Mouse (Mus musculus): ENCODE data around the gene Ncmap.
"Not testable (repeated sequence)": the region's sequence is repeated elsewhere in the genome, so short reads cannot be mapped to it uniquely, and the experiment has no call there.

Ncmap gene

GRCm38 (mm10) chr4:135397551-135397950 lies 476 bp downstream of the Ncmap start:
- DNase-seq (ENCODE audit: low spot score), result no peak

- no peak for DNase-seq (ENCODE audit: low spot score)
Observed at GRCm38 (mm10) chr4:135396303-135396702, 1.7 kb downstream of the Ncmap start.

DNA sequence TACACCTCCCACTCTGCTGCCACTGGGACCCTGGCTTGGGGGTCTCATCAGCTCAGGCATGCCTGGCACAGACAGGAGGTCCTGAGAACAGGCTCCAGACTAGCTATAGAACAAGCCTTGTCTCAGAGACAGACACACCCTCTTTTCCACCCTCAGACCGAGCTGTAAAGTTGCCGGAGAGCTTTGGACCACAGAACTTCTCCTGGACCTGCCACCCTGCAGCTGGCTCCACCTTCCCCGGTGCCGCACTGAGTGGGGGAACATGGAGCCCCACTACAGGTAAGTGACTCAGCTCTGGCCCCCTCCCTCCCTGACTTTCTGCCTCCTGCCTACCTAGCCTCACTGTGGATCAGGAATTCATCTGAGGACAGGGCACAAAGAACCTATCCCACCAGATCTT lies 2.7 kb downstream of the Ncmap start:
- DNase-seq (ENCODE audit: low spot score), result no peak

DNA sequence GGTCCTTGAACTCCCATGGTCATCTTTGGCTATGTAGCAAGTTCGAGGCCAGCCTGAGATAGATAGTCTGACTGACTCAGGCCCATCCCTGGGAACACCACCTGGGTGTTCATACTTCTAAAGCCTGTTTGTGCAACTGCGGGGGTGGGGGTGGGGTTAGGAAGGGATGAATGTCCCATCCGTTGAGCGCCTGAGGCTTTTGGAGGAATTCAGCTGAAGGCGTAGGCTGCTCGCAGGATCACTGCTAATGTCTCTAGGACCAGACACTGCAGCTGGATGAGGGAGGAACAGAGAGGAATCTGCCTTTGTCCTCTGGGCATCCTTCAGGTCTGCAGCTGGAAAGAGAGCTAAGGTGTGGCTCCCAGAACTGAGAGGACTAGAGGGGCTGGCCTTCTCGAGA lies 3.4 kb downstream of the Ncmap start:
- no peak for DNase-seq (ENCODE audit: low spot score)

DNA sequence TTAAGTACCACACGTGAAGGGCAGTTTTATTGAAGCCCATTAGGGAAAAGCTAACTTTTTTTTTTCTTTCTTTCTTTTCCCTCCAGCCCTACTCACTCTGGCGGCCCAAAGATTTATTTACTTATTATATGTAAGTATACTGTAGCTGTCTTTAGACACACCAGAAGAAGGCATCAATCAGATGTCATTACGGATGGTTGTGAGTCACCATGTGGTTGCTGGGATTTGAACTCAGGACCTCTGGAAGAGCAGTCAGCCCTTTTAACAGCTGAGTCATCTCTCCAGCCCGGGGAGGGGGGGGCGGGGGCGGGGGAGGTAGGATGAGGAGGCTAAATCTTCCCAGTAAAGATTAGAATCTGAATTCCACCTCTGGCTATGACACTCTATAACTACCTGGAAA lies 4.6 kb downstream of the Ncmap start:
- no peak for DNase-seq (ENCODE audit: low spot score)

DNA sequence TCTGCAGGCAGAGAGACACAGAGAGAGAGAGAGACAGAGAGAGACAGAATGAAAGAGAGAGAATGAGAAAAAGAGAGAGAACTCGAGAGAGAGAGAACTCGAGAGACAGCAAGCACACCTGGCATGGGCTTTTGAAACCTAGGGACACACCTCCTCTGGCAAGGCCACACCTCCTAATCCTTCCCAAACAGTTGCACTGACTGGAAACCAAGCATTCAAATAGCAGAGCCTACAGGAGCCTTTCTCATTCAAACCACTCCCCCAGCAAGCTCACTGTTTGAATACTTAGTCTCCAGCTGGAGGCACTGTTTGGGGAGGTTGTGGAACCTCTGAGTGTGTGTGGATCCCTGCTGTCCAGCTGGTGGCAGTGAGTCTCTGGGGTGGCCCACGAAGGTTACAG lies 5.2 kb downstream of the Ncmap start:
- DNase-seq (ENCODE audit: low spot score), result no peak

DNA sequence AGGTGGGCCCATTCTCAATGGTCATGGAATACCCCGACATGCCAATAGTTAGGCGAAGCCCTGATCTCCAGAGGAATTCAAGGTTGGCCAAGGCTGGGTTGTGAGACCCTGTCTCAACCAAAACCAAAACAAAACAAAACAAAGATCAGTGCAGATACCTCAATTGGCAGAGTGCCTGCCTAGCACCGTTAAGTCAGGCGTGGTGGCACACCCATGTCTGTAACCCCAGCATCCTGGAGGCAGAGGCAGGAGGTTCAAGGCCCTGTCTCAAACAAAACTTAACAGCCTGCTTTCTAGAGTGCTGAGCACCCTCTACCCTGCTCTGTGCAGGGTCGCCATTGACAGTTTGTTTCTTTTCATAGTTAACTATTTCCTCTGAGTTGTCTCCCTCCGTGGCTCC lies 7.0 kb downstream of the Ncmap start:
- DNase-seq (ENCODE audit: low spot score), result no peak

GRCm38 (mm10) chr4:135385614-135386013 lies 12.4 kb downstream of the Ncmap start:
- DNase-seq (ENCODE audit: low spot score), result no peak

DNA sequence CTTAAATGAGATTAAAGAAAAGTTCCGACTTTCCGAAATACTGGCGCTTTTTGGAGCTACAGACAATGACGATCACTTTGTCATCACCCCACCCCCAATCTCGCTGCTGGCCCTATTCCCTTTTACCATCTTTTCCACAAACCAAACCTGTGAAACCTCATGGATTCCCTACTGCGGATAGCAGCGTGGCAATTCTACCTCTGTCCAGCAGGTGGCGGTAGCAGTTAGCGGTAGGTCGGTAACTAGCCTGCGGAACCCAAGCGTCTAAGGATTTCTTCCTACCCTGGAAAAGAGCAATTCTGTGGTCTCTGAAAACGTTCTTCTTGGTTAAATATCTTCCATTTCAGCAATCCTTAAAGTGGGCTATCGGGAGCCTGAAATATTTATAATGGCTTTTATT lies 15.7 kb downstream of the Ncmap start:
- peak; percentile 64 for DNase-seq (ENCODE audit: low spot score)

GRCm38 (mm10) chr4:135381355-135381754 lies 16.7 kb downstream of the Ncmap start:
- no peak for DNase-seq (ENCODE audit: low spot score)

GRCm38 (mm10) chr4:135377241-135377640 lies 20.8 kb downstream of the Ncmap start:
- DNase-seq (ENCODE audit: low spot score), result no peak

DNA sequence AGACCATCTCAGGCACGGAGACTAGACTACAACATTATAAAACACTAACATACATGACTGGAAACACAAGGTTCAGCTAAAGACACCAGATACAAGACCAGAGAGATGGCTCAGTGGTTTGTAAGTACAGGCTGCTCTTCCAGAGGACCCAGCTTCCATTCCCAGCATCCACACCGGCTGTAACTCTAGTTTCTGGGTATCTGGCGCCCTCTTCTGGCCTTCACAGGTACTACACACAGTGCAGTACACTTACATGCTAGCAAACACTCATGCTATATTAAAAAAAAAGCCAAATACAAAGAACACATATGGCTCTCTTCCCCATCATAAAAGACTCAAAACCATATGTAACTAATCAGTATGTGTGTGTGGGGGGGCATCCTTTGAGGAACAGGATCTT lies 22.6 kb downstream of the Ncmap start:
- peak; percentile 52 for DNase-seq (ENCODE audit: low spot score)

- no peak for DNase-seq (ENCODE audit: low spot score)
Observed at GRCm38 (mm10) chr4:135373299-135373698, 24.7 kb downstream of the Ncmap start.

GRCm38 (mm10) chr4:135370372-135370771 lies 27.7 kb downstream of the Ncmap start:
- DNase-seq (ENCODE audit: low spot score), result no peak

- DNase-seq (ENCODE audit: low spot score), result no peak
Observed at GRCm38 (mm10) chr4:135362828-135363227, 35.2 kb downstream of the Ncmap start.

- DNase-seq (ENCODE audit: low spot score), result no peak
Observed at GRCm38 (mm10) chr4:135361722-135362121, 36.3 kb downstream of the Ncmap start.

- DNase-seq (ENCODE audit: low spot score), result no peak
Observed at GRCm38 (mm10) chr4:135358736-135359135, 39.3 kb downstream of the Ncmap start.

DNA sequence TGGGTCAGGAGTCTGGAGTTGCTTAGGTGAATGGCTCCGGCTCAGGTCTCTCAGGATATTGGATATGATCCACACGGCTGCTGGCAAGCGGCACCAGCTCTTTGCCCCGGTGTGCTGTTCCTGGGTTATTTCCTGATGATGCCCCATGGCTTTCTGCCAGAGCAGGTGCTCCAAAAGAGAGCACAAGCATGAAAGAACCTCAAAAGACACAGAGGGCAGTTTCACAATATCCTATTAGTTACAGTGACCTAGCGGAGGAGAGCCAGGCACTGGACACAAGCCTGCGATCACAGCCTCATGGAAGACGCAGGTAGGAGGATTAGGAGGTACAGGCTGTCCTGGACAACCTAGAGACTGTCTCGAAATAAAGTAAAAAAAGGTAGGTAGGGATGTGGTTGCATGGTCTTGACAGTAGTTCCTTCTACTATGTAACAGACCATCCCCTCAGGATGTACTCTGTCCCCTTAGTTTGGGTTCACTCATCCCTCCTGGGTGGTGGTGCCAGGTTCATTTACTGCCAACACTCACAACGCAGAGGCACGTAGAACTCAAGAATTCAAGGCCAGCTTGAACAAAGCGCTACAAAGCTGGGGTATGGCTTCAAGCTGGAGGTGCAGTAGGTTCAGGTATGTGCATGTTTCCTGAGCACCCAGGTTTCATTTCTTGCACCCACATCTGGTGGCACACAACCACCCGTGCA lies 40.7 kb downstream of the Ncmap start:
- no peak for DNase-seq (ENCODE audit: low spot score)

- no peak for DNase-seq (ENCODE audit: low spot score)
Observed at GRCm38 (mm10) chr4:135355886-135356550, 42.0 kb downstream of the Ncmap start.

- DNase-seq (ENCODE audit: low spot score), result not testable (repeated sequence)
Observed at GRCm38 (mm10) chr4:135354751-135355150, 43.3 kb downstream of the Ncmap start.

- DNase-seq (ENCODE audit: low spot score), result no peak
Observed at GRCm38 (mm10) chr4:135353794-135354450, 44.1 kb downstream of the Ncmap start.

GRCm38 (mm10) chr4:135353066-135353793 lies 44.8 kb downstream of the Ncmap start, which contains the start of gene Srrm1:
Gene Srrm1 (minus strand): TSS chr4:135353321.
- DNase-seq (ENCODE audit: low spot score), result peak; percentile 98

Data from testis, postnatal 14 days (tissue).